Mouse (Mus musculus): ENCODE data around the gene Tspan9.

The Tspan9 gene

GRCm38 (mm10) chr6:127987374-127987773, 156.0 kb downstream of the Tspan9 start:
- DNase-seq (ENCODE audit: low read depth, low spot score) = no peak

GRCm38 (mm10) chr6:127986357-127986756, 157.0 kb downstream of the Tspan9 start:
- DNase-seq (ENCODE audit: low read depth, low spot score) = no peak

DNA sequence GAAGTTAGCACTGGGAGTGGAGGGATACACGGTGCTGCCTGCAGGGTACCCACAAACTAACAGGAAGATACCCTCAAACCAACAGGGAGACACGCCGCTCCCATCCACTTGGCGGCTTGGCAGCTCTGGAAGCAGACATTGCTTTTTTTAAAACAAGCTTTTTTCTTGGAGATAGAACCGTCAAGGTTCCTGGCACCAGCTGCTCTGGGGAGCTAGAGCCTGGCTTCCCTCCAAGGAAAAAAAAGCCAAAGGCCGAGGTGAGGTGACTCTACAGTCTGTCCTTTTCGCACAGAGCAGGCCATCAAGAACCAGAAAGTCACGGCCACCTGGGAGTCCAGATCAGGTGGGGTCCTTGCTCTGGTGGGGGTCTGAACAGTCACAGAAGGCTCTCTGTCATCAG, 162.2 kb downstream of the Tspan9 start:
- peak; percentile 91 for DNase-seq (ENCODE audit: low read depth, low spot score)

DNA sequence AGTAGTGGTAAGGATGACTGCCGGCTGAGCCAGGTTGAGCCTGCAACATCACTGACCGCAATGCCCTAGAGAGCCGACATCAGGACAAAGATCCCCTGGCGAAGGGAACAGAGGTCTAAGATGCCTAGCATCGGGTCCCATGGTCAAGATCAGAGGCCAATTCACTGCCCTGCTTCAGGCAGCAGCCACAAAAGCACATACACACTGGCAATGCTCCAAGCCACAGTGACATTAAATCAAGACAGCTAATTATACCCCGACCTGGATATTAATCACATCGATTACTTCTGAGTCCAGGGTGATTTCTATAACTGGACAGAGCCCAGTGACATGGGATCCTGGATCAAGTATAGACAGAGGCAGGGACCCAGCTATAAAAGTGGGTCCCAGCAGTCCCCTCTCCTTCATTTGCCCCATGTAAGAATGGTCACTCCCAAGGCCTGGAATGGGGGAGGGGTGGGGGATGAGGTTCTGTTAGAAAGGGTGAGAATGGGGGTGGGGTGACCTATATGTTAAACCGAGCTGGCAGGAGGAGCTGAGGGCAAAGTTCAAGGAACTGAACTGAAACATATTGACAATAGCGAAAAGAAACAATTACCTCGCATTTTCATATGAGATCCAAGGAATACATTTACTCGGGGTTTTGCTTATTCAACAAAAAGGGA, 162.9 kb downstream of the Tspan9 start:
- no peak for DNase-seq (ENCODE audit: low read depth, low spot score)

- peak; percentile 98 for DNase-seq (ENCODE audit: low read depth, low spot score)
Measured at GRCm38 (mm10) chr6:127979831-127980230, 163.6 kb downstream of the Tspan9 start.

- no peak for DNase-seq (ENCODE audit: low read depth, low spot score)
Measured at GRCm38 (mm10) chr6:127978941-127979340, 164.5 kb downstream of the Tspan9 start.

GRCm38 (mm10) chr6:127976695-127977094, 166.7 kb downstream of the Tspan9 start:
- DNase-seq (ENCODE audit: low read depth, low spot score) = peak; percentile 41

DNA sequence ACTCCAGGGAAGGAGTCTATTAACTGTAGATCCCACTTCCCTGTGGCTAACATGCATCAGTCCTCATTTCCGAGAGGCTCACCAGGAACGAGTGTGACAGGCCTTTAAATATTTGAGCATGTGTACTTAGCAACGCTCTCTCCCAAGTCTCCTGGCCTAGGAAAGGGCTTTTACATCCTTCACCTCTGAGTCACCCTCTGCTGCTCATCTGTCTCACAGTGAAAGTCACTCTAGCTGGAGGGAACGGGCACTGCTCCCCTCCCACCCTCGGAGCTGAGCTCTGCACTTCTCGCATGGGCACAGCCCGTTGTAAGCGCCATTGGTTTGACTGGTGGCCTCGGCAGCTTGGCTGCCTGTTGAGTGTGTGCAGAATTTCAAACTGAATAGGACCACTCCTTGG, 169.4 kb downstream of the Tspan9 start:
- DNase-seq (ENCODE audit: low read depth, low spot score) = peak; percentile 42

DNA sequence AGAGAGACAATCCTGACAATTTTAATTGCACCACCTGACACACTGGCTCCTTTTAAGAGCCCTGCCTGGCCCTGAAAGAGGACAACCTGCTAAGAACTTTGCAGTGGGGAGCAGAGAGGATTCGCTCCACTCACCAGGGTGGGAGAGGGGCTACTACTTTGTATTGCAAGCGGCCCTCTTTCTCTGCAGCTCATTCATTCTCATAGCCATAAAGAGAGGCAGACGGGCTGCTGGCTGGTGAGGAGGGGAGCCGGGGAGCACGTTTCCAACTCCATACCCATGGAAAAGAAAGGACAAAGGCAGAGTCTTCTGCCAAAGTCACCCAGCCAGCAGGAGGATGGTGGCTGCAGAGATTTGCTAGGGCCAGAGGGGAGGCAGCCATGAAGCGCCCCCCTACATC, 169.8 kb downstream of the Tspan9 start:
- DNase-seq (ENCODE audit: low read depth, low spot score) = no peak

DNA sequence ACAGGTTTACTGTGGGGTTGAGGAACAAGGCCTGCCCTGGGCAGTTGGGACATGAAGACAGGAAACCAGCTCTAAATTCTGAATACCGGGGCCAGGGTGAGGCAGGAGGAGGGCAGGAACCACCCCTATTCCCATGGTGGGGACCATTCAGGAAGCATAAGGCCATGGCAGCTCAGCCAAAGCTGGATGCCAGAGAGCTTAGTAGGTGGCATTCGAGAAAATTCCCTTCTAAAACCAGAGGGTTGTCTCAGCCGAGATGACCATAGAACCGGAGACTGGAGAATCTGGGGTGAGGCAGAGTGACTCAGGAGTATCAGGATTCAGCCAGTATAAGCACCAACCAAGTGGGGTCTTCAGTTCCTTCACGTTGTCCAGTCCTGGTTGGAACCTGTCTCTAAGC, 171.5 kb downstream of the Tspan9 start:
- no peak for DNase-seq (ENCODE audit: low read depth, low spot score)

GRCm38 (mm10) chr6:127970848-127971247, 172.5 kb downstream of the Tspan9 start:
- no peak for DNase-seq (ENCODE audit: low read depth, low spot score)

DNA sequence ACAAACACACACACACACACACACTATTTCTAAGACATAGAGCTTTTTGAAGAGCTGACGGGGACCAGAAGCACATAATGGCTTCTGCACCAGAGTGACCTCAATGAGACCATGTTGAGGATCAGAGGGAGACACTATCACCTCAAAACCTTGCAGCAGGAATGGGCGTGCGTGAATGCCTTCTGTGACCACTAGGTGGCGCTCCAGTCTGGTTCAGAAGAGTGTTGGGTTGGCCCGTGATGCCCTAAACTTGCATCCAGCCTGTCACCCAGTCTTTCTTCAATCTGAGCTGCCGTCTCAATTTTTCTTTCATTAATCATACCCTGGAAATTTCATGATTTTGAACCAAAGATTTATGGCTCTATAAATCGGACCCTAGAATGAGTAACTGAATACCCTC, 173.3 kb downstream of the Tspan9 start:
- peak; percentile 93 for DNase-seq (ENCODE audit: low read depth, low spot score)

DNA sequence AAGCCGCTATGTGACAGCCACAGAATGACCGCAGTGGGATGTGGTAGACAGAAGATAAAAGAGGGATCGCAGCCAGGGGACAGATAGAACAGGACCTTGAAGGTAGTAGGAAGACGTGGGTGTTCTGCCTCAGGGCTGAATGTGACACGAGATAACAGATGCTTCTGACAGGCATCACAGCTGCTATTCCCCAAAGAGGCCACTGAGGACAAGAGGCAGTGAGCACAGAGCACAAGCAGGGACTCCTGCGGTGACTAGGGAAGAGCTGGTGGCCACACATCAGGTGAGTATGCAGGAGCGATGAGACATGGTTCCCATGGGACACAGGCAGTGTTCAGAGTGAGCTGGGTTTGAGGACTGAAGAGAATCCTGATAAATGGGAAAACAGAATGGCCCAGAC, 173.7 kb downstream of the Tspan9 start:
- no peak for DNase-seq (ENCODE audit: low read depth, low spot score)

- peak; percentile 72 for DNase-seq (ENCODE audit: low read depth, low spot score)
Measured at GRCm38 (mm10) chr6:127965497-127965896, 177.9 kb downstream of the Tspan9 start.

DNA sequence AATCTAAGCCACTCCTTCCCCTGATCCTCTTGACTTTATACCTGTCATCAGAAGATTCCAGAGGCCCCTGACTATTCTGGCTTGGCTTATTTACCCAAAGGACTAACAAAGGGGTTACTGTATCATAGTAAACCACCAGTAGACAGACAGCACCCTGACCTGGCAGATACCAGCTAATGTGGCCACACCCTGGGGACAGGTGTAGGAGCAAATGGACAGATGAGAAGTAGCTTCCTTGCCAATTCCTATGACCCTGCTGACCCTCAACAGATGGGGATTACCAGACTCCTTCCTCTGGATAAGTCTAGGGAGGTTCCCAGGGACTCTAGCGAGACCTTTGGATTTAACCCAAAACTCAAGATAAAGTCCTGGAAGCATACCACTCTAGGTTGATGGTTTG, 183.2 kb downstream of the Tspan9 start:
- no peak for DNase-seq (ENCODE audit: low read depth, low spot score)

GRCm38 (mm10) chr6:127956172-127956571, 187.2 kb downstream of the Tspan9 start:
- DNase-seq (ENCODE audit: low read depth, low spot score) = no peak

DNA sequence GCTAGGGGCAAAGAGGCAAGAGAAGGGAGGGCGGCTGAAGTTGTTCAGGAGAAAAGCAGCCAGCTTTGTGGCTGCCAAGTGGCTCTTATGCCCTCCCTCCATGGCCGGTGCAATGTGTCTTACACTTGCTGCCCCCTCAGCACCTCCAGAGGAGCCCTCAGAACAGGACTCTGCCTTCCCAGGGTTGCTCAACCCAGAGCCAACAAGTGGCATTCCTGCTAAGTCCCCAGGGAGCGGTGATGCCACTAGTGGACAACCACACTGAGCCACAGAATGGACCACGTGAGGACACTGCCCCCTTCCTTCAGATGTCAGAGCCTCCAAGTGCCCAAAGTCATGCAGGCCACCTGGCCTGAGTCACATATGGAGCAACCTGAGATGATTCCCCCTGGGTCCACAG, 190.3 kb downstream of the Tspan9 start:
- no peak for DNase-seq (ENCODE audit: low read depth, low spot score)

DNA sequence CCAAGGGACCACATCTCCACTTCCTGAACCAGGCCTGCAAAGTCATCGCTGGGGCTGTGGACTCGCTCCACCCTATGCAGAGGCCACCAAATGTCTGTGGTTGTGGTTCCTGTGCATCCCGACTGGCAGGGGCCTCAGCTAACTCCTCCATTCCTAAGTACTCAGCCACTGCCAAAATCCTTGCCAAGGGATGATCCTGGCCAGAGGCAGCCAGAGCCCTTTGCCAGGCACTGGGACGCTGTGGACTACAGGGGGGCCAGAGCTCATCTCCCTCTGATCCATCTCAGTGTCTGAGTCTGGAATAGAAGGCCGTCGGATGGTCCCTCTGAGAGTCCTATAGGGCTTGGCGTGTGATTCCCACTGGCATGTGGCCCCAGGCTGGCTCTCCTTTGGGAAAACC, 193.5 kb downstream of the Tspan9 start:
- no peak for DNase-seq (ENCODE audit: low read depth, low spot score)

DNA sequence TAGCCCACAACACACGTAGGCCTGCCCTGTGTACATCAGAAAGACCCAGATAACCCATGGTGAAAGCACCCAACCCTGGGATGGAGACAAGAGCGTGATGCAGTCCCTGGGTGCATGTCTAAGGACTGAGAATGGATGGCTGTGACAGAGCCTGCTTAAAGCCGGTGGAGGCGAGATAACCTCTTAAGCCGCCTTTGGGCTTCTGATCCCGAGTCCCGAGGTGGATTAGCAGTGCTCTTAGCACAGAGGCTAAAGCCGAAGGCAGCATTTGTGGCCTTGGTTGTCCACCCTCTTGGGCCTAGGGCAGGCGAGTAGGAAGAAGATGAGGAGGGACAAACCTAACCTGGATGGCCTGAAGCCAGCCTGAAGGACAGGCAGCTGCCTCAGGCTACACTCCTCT, 194.7 kb downstream of the Tspan9 start:
- no peak for DNase-seq (ENCODE audit: low read depth, low spot score)

- peak; percentile 87 for DNase-seq (ENCODE audit: low read depth, low spot score)
Measured at GRCm38 (mm10) chr6:127945725-127946124, 197.7 kb downstream of the Tspan9 start.

DNA sequence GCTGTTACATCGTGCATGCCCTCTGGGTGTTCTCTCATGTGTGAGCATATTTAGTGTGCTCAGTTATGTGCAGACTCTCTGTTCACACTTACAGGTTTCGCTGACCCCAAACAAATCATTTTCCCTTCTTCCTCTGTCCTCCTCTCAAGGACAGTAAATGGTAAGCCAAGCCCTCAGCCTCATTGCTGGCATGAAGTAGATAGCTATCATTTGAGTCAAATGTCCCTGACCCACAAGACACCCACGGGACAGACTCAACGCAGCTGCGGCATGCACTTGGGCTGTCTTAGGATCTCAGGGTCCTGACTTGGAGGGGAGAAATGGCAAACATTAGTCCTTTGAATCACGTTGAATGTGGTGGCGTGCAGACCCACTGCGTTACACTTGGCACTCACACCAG, 201.0 kb downstream of the Tspan9 start:
- no peak for DNase-seq (ENCODE audit: low read depth, low spot score)

DNA sequence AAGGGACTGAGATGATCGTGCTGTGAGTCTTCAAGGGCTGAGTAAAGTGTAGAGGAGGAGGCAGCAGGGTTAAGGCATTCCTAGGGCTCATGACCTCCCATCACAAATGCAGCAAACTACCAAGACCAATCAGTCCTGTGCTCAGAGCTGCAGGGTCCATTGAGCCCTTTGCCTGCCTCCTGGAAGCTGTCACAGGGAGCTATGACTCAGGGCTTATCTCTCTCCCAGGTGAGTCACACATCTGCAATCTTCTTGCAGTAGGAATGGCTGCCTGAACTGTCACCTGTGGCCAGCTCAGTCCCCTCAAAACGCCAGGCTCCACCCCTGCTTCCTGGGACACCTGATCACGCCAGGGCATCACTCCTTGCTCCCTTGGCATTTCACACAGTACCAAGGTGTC, 208.3 kb downstream of the Tspan9 start:
- no peak for DNase-seq (ENCODE audit: low read depth, low spot score)

DNA sequence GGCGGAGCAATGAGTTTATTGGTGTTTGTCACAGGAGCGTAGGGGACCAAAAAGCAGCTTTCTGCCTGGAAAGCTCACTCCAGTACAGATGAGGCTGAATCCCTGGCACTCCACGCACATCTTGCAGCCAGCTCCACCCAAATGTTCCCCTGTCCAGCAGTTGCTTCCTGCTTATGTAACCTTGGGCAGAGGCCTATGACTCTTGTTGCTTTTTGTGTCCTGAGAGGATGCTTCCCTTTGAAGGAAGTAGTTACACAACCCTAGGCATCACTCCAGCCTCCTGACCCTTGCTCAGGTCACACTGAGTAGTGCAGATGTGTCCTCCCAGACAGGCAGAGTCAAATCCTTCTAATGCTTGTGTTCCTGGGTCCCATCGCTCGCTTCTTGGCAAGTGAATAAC, 209.6 kb downstream of the Tspan9 start:
- DNase-seq (ENCODE audit: low read depth, low spot score) = no peak

DNA sequence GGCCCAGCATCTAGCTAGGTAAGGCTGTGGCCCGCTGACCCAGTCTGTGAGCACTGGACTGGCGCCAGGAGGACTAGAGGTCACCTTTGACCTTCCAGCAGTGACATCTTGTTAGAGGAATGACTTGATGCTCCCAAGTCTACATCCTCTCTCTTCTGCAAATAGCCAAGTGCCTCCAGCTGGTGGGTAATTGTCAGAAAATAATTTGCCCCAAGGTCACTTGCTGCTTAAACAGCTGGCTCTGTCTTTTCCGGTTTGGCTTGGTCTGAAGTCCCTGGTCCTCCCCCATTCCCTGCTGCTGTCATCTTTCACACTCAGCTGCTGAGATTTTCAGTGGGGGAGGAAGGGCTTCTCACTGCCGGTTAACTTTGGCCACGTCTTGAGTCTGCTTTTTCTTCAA, 210.7 kb downstream of the Tspan9 start:
- DNase-seq (ENCODE audit: low read depth, low spot score) = peak; percentile 61

Measured in brain, adult 2 months (tissue).